Mouse (Mus musculus) layer of hippocampus, adult 6 months (tissue): ENCODE results near the gene Hdac9. TPM values are rescaled to one million over a fixed set of nuclear protein-coding genes. Genes with fewer than 3 reads are reported as not detected.

Source experiments
- long read RNA-seq, 2 experiments: library from polyadenylated mRNA; unstranded; transcript quantifications; one replicate each; pipeline ENCODE4 v2.0.0; 2019 to 2020
- polyA plus RNA-seq: library from polyadenylated mRNA; unstranded; fragments of <200 nt; fragmentation: Nextera tagmentation; gene quantifications from 2 replicates; pipeline ENCODE4 v1.2.3, GENCODE M21; 2021

The Hdac9 gene
- polyA plus RNA-seq, result 7.7 and 9.1 TPM in 2 replicates
- long read RNA-seq, experiment 1, partial matches to known transcripts, result 4 of 20 reads
- long read RNA-seq, experiment 1, other reads (novel, unspliced or antisense), result 16 of 20 reads
- long read RNA-seq, experiment 2, full-length matches to known transcripts, result 1 of 65 reads
- long read RNA-seq, experiment 2, partial matches to known transcripts, result 30 of 65 reads
- long read RNA-seq, experiment 2, other reads (novel, unspliced or antisense), result 34 of 65 reads

GRCm38 (mm10) chr12:34916995-34917394 is at the start of gene Hdac9:
TSS of gene Hdac9 (minus strand) at chr12:34917095.

Other genes with a start within 250 kb of the Hdac9 start
- not detected in 2 replicates for gene Prps1l1, start 67.7 kb upstream of the Hdac9 start, polyA plus RNA-seq
- 20.6 and 32.1 TPM in 2 replicates for gene Snx13, start 130.1 kb upstream of the Hdac9 start, polyA plus RNA-seq